Mouse (Mus musculus): ENCODE results near the gene Fan1. TPM values are rescaled to one million over a fixed set of nuclear protein-coding genes. Genes with fewer than 3 reads are reported as not detected.

Fan1 gene
- polyA plus RNA-seq (2014; fragmentation: Nextera tagmentation; extraction: Ambion mirVana), result 6.4 and 6.5 TPM in 2 replicates

GRCm38 (mm10) chr7:64373830-64374562 lies at the start of gene Fan1:
Fan1 (minus strand) TSS chr7:64374095.
- peak; percentile 98 for ATAC-seq (ENCODE audit: low read depth)
- Histone ChIP-seq H3K27ac (ENCODE audit: low read depth, low read length) (peak within 1 kb of the TSS; percentile 89), H3K4me3 (ENCODE audit: low read depth, low read length) (peak within 1 kb of the TSS; percentile 72), H3K9me3 (ENCODE audit: control insufficient read depth, low read length) (no peaks in the 10 kb centered on the region), H3K4me2 (ENCODE audit: low read depth, low read length) (peak within 1 kb of the TSS; percentile 64), H3K27me3 (ENCODE audit: control insufficient read depth, insufficient read depth, low read length) (no peaks in the 10 kb centered on the region), H3K9ac (replicated peaks; ENCODE audit: low read depth, low read length) (peak within 1 kb of the TSS; percentile 67), H3K36me3 (ENCODE audit: control insufficient read depth, insufficient read depth, low read length) (peaks cover 22% of the 10 kb centered on the region), H3K4me1 (ENCODE audit: control insufficient read depth, insufficient read depth, low read length) (peaks cover 4% of the 10 kb centered on the region; the same call in 1 of the 2 replicates)
- WGBS, result 4% methylated on average over 27 of the region's 27 CpGs

- no peak overlapping the region for H3K27ac ChIP-seq (ENCODE audit: low read depth, low read length)
- no peak overlapping the region for H3K4me3 ChIP-seq (ENCODE audit: low read depth, low read length)
- no peak for ATAC-seq (ENCODE audit: low read depth)
- WGBS, result 93% methylated on average over 8 of the region's 8 CpGs
- H3K9me3 ChIP-seq (ENCODE audit: control insufficient read depth, low read length), result no peaks in the 10 kb centered on the region
- no peaks in the 10 kb centered on the region for H3K36me3 ChIP-seq (ENCODE audit: control insufficient read depth, insufficient read depth, low read length)
- H3K4me1 ChIP-seq (ENCODE audit: control insufficient read depth, insufficient read depth, low read length), result no peaks in the 10 kb centered on the region
- no peak overlapping the region for H3K4me2 ChIP-seq (ENCODE audit: low read depth, low read length)
- no peaks in the 10 kb centered on the region for H3K27me3 ChIP-seq (ENCODE audit: control insufficient read depth, insufficient read depth, low read length)
- no peak overlapping the region for H3K9ac ChIP-seq (replicated peaks; ENCODE audit: low read depth, low read length)
Observed at GRCm38 (mm10) chr7:64403989-64404388, 30.1 kb upstream of the Fan1 start.

GRCm38 (mm10) chr7:64402452-64402851 lies 28.6 kb upstream of the Fan1 start:
- 94% methylated on average over 4 of the region's 4 CpGs for WGBS
- Histone ChIP-seq H3K27me3 (ENCODE audit: control insufficient read depth, insufficient read depth, low read length) (no peaks in the 10 kb centered on the region), H3K9ac (replicated peaks; ENCODE audit: low read depth, low read length) (no peak overlapping the region), H3K27ac (ENCODE audit: low read depth, low read length) (no peak overlapping the region), H3K36me3 (ENCODE audit: control insufficient read depth, insufficient read depth, low read length) (no peaks in the 10 kb centered on the region), H3K4me3 (ENCODE audit: low read depth, low read length) (no peak overlapping the region), H3K4me2 (ENCODE audit: low read depth, low read length) (no peak overlapping the region), H3K9me3 (ENCODE audit: control insufficient read depth, low read length) (no peaks in the 10 kb centered on the region), H3K4me1 (ENCODE audit: control insufficient read depth, insufficient read depth, low read length) (no peaks in the 10 kb centered on the region)
- no peak for ATAC-seq (ENCODE audit: low read depth)

- no peak overlapping the region for H3K27ac ChIP-seq (ENCODE audit: low read depth, low read length)
- ATAC-seq (ENCODE audit: low read depth), result no peak
- no peaks in the 10 kb centered on the region for H3K4me1 ChIP-seq (ENCODE audit: control insufficient read depth, insufficient read depth, low read length)
- no peaks in the 10 kb centered on the region for H3K27me3 ChIP-seq (ENCODE audit: control insufficient read depth, insufficient read depth, low read length)
- WGBS, result 97% methylated on average over 1 of the region's 1 CpGs
- H3K4me2 ChIP-seq (ENCODE audit: low read depth, low read length), result no peak overlapping the region
- no peak overlapping the region for H3K9ac ChIP-seq (replicated peaks; ENCODE audit: low read depth, low read length)
- no peaks in the 10 kb centered on the region for H3K9me3 ChIP-seq (ENCODE audit: control insufficient read depth, low read length)
- no peaks in the 10 kb centered on the region for H3K36me3 ChIP-seq (ENCODE audit: control insufficient read depth, insufficient read depth, low read length)
- no peak overlapping the region for H3K4me3 ChIP-seq (ENCODE audit: low read depth, low read length)
Observed at GRCm38 (mm10) chr7:64400725-64401124, 26.8 kb upstream of the Fan1 start.

GRCm38 (mm10) chr7:64392819-64393151 lies 18.9 kb upstream of the Fan1 start:
- Histone ChIP-seq H3K36me3 (ENCODE audit: control insufficient read depth, insufficient read depth, low read length) (peaks cover 11% of the 10 kb centered on the region), H3K9ac (replicated peaks; ENCODE audit: low read depth, low read length) (peak overlapping the region; percentile 55), H3K4me1 (ENCODE audit: control insufficient read depth, insufficient read depth, low read length) (no peaks in the 10 kb centered on the region), H3K27me3 (ENCODE audit: control insufficient read depth, insufficient read depth, low read length) (no peaks in the 10 kb centered on the region), H3K27ac (ENCODE audit: low read depth, low read length) (0 out of 2 replicates have a peak overlapping the region, but pooled peaks have one; percentile 31), H3K4me2 (ENCODE audit: low read depth, low read length) (peak overlapping the region; percentile 56), H3K9me3 (ENCODE audit: control insufficient read depth, low read length) (no peaks in the 10 kb centered on the region), H3K4me3 (ENCODE audit: low read depth, low read length) (peak overlapping the region; percentile 60)
- no peak for ATAC-seq (ENCODE audit: low read depth)
- 4% methylated on average over 15 of the region's 15 CpGs for WGBS

- H3K4me2 ChIP-seq (ENCODE audit: low read depth, low read length), result peak within 1 kb of the TSS; percentile 80
- under 1% methylated on average over 51 of the region's 54 CpGs for WGBS
- no peaks in the 10 kb centered on the region for H3K4me1 ChIP-seq (ENCODE audit: control insufficient read depth, insufficient read depth, low read length)
- ATAC-seq (ENCODE audit: low read depth), result peak; percentile 98
- no peaks in the 10 kb centered on the region for H3K27me3 ChIP-seq (ENCODE audit: control insufficient read depth, insufficient read depth, low read length)
- peak within 1 kb of the TSS; percentile 31; the same call in 1 of the 2 replicates for H3K27ac ChIP-seq (ENCODE audit: low read depth, low read length)
- no peaks in the 10 kb centered on the region for H3K9me3 ChIP-seq (ENCODE audit: control insufficient read depth, low read length)
- peak within 1 kb of the TSS; percentile 55 for H3K9ac ChIP-seq (replicated peaks; ENCODE audit: low read depth, low read length)
- H3K36me3 ChIP-seq (ENCODE audit: control insufficient read depth, insufficient read depth, low read length), result peaks cover 11% of the 10 kb centered on the region
- H3K4me3 ChIP-seq (ENCODE audit: low read depth, low read length), result peak within 1 kb of the TSS; percentile 60
Observed at GRCm38 (mm10) chr7:64392122-64392818, 18.4 kb upstream of the Fan1 start, which contains the start of the genes Mphosph10 and Mcee. Mphosph10 (minus strand) TSS chr7:64392268. Mcee (plus strand) TSS chr7:64392607.

- Histone ChIP-seq H3K9me3 (ENCODE audit: control insufficient read depth, low read length) (no peaks in the 10 kb centered on the region), H3K9ac (replicated peaks; ENCODE audit: low read depth, low read length) (peak overlapping the region; percentile 35), H3K4me2 (ENCODE audit: low read depth, low read length) (peak overlapping the region; percentile 80), H3K36me3 (ENCODE audit: control insufficient read depth, insufficient read depth, low read length) (peaks cover 17% of the 10 kb centered on the region), H3K27me3 (ENCODE audit: control insufficient read depth, insufficient read depth, low read length) (no peaks in the 10 kb centered on the region), H3K27ac (ENCODE audit: low read depth, low read length) (no peak overlapping the region), H3K4me1 (ENCODE audit: control insufficient read depth, insufficient read depth, low read length) (no peaks in the 10 kb centered on the region), H3K4me3 (ENCODE audit: low read depth, low read length) (peak overlapping the region; percentile 60)
- ATAC-seq (ENCODE audit: low read depth), result no peak
- WGBS, result 3% methylated on average over 8 of the region's 8 CpGs
Observed at GRCm38 (mm10) chr7:64391479-64391878, 17.6 kb upstream of the Fan1 start.

- peaks cover 17% of the 10 kb centered on the region for H3K36me3 ChIP-seq (ENCODE audit: control insufficient read depth, insufficient read depth, low read length)
- peak overlapping the region; percentile 64 for H3K4me2 ChIP-seq (ENCODE audit: low read depth, low read length)
- no peaks in the 10 kb centered on the region for H3K27me3 ChIP-seq (ENCODE audit: control insufficient read depth, insufficient read depth, low read length)
- ATAC-seq (ENCODE audit: low read depth), result peak; percentile 29; the same call in 1 of the 2 replicates
- H3K4me1 ChIP-seq (ENCODE audit: control insufficient read depth, insufficient read depth, low read length), result peaks cover 4% of the 10 kb centered on the region; the same call in 1 of the 2 replicates
- H3K9me3 ChIP-seq (ENCODE audit: control insufficient read depth, low read length), result no peaks in the 10 kb centered on the region
- WGBS, result 14% methylated on average over 18 of the region's 18 CpGs
- peak overlapping the region; percentile 72 for H3K4me3 ChIP-seq (ENCODE audit: low read depth, low read length)
- H3K27ac ChIP-seq (ENCODE audit: low read depth, low read length), result peak overlapping the region; percentile 89
- peak overlapping the region; percentile 67 for H3K9ac ChIP-seq (replicated peaks; ENCODE audit: low read depth, low read length)
Observed at GRCm38 (mm10) chr7:64373147-64373829, 607 bp downstream of the Fan1 start.

Measured in neural tube, embryonic 14.5 days (tissue).